Mouse (Mus musculus) layer of hippocampus, adult 18-20 months (tissue): Measurements from ENCODE around the gene Triobp. TPM values are rescaled to one million over a fixed set of nuclear protein-coding genes. Genes with fewer than 3 reads are reported as not detected.

Experiments used
- DNase-seq, 2 experiments: peaks; one replicate each; pipeline ENCODE4 v3.0.0; 2022; ENCODE audit warnings: low spot score in 2 of 2
- total RNA-seq, 2 experiments: library from RNA; stranded (reverse); gene quantifications; 2 replicates each; pipeline ENCODE4 v1.2.3; 2021

The Triobp gene
- total RNA-seq, 2 experiments from 2014 or later = 9.0 to 9.2 TPM

DNA sequence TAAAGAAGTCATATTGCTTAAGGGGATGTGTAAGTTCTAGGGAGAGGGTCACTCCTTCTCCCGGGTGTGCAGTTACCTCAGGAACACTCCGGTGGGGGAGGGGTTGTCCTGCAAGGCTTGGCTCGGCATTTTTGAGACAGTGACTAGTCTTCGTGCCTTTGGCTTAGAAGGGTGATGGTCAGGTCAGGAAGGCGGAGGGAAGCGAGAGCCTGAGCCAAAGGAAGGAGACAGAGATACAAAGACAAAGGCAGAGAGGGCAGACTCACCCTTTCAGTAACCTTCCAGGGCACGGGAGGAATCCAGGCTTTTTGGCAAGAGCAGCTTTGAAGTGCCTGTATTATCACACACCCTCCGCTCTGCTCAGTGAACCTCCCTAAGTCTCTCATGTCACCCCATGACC lies 22.4 kb upstream of the Triobp start:
- no peak for DNase-seq

DNA sequence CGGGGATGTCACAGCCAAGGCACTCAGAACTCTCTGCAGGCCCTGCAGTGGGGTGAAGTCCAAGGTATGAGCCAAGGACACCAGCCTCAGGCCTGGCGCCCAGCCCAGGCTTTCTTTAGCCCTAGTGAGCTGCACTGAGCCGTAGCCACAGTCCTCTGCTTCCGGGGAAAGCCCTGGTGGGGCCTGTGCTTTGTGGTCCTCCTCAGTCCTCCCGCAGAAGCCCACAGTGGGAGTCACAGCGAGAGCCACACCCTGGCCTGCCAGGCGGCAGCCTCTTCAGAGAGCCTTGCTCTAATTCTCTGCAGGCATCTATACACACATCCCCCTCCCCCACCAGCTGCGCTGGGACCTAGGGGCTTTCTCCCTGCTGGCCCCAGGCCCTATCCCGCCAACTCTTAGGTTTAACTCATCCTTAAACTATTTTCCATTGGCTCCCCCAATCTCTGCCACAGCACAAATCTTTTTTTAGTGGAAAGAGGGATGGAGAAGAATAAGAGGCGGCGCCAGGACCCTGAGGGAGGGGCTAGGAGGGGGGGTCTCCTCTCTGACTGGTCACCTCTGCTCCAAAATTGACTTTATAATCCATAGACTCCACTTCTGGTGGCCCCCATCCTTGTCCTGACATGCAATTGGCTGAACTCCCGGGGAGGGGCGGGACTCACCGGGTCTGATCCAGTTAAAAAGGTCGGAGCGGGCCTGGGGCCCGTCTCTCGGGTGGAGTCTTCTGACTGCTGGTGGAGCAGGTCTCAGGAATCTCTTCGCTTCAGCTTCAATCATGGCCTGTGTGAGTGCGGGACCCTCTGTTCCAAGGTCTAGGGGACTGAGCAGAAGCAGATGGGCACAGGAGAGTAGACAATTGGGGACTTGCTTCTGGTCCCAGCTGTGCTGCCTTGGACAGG lies 21.3 kb upstream of the Triobp start, which contains the start of gene Lgals1:
Gene Lgals1, plus strand, starts transcription at position 705 of the 899 bp plus-strand sequence.
- peak in 1 of 2 experiments; percentile 41 for DNase-seq

DNA sequence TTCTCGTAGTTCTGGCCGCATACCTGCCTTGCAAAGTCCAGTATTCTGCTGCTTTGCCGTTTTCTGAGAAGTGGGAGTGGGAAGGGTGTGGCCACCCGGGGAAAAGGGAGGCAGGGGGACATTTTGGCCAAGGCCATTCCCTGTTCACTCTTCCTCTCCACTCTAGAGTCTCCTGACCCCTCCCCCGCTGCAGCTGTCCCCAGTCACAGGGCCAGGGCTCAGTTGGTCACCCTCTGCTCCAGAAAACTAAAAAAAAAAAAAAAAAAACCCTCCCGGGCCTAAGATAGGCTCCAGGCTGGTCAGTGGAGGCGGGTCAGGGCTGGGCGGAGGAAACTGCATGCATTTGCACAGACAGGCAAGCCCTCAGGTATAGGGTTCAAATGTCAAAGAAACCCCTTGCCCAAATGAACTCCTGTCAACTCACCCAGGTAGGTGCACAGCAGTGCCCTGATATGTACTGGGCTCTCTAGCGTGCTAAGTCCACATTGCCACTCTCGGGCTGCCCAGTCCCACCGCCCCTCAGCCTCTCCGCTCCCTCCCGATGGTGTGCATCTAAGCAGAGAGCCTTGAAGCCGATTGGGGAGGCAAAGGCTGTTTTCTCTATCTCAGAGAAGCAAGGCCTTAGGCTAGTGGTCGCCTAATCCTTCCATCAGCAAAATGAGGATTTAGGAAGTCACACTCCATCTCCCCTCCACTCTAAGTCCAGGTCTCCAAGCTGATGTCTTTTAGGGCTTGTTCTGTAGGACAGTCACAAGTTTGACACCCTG lies 20.3 kb upstream of the Triobp start:
- no peak for DNase-seq

DNA sequence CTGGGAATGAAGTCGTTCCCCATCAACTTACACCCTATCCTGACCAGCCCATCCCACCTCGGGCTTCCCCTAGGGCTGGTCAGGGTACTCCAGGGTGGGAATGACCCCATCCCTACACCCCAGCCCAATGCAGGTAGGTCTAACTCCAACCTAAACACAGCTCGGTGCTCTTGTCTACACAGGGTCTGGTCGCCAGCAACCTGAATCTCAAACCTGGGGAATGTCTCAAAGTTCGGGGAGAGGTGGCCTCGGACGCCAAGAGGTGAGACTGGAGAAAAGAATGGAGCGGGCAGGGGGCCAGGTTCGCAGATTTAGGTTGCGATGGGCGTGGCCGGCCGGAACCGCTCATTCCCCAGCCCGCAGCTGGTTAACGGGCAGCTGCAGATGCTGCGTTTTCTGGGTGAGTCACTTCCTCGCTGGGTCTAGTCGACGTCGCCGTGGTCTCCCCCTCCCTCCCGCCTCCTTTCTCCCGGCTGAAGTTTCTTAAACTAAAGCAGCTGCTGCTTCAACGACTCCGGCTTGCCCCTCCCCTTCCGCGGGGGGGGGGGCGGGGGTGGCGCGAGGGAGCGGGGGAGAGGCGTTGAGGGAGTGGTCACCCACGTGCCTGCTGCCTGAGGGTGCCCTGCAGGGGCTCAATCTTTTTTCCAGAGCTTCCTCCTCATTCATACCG lies 19.6 kb upstream of the Triobp start:
- DNase-seq = no peak

DNA sequence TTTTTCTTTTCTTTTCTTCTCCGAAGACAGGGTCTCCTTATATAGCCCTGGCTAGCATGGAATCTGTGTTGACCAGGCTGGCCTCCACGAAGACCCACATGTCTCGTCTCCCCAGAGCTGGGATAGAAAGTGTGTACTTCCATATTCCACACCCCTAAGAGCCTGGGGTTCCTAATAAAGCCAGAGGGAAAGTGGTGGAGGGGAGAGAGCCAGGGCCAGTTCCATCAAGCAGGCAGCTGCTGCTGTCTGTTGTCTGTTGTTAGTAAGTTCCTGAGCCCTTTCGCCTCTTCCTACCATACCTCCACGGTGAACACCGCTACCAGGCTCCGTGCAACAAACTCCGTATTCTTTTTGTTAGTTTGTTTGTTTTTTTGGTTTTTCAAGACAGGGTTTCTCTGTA lies 19.0 kb upstream of the Triobp start:
- DNase-seq = no peak

DNA sequence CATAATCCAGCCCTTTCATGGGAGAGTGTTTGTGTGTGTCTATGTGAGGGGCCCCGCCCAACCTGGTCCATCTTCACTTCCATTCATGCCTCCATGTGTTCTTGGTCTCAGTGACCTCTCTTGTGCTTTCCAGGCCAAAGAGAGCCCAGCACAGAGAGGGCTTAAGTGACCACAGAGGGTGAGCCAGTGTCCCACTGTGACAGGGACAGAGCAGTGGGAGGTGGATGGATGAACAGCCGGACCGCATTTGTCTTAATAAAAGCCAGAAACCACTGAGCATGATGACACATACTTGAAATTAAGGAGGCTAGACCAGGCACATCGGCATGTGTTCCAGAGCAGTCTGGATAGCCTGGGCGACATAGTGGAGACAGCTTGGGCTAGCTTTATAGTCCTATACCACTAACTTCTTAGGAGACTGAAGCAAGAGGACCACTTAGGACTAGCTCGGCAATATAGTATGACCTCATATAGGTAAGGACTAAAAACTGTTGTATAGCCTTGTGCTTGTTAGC lies 17.3 kb upstream of the Triobp start:
- no peak for DNase-seq

DNA sequence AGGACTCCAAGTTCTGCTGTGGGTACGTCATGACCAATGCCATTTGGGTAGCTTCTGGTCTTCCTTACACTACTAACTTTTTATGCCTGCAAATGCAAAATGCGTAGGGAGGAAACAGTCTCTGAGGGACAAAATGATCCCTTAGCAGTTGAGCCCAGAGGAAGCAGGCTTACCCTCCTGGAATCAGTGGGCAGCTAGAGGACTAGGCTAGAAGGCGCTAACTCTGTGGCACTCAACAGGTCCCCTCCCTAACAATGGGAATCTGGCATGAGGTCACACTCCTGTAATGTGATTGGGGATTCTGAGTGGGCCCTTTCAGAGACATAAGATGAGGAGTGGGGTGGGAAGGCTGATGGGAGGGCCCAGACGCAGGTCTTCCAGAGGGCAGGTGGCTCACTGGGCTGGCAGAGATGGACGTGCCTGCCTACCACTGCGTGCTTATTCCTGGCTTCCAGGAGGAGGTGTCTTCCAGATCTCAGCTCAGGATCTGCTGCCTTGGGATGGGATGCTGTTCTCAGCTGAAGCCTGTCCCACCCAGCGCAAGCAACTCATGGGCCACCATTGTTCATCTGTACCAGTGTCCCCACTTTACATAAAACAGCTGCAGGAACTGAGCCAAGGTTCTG lies 16.6 kb upstream of the Triobp start:
- DNase-seq = no peak

DNA sequence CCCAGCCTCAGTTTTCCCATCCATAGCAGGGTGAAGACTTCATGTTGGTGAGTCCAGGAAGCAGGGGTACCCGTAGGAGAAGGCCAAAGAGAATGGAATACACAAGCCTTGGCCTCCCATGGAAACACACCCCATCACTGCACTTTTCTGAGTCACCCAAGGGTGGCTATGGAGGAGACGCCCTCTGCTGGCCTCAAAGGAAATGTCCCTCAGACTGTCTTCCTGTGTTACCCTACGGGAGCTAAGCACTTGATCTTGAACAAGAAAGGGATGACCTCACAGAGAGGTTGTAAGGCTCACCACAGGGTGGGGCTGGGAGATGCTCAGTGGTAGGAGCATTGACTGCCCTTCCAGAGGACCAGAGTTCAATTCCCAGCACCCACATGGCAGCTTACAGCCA lies 15.9 kb upstream of the Triobp start:
- peak in 1 of 2 experiments; percentile 52 for DNase-seq

DNA sequence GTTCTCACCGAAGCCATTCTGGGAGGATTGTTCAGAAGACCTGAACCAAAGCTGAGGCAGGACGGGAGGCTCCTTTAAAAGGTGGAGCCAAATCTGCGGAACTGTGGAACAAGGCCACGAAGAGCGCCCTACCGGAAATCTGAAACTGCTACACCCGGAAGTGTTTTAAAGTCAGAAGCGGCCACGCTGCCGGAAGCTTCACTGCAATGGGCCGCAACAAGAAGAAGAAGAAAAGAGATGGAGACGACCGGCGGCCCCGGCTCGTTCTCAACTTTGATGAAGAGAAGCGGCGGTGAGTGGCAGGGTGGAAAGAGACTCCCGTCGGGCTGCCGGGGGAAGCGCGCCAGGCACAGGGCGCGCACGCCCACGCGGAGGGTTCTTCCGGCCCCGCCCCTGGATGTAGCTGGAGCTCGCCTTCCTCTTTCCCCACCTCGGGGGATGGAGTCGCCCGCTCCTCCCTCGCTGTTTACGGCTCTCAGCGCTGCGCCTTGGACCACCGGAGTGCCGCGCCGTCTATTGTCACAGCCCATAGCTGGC lies 12.7 kb upstream of the Triobp start, which contains the start of gene Nol12:
Gene Nol12, plus strand, starts transcription at position 150 of the 537 bp plus-strand sequence.
- peak; percentile 79 to 94 for DNase-seq

DNA sequence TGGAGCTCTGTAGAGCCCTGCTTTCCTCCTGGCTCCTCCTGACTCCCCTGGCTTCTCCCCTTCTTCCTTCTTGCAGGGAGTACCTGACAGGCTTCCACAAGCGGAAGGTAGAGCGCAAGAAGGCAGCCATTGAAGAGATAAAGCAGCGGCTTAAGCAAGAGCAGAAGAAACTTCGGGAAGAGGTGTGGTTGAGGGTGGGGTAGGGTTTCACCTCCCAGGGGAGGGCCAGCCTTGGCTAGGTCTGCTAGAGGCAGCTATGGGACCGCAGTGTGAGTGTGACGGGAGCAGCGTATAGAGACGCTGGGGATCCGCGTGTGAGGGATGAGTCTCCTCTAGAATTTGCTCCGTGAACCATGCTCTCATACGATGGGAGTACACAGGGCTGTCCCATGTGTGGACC lies 11.1 kb upstream of the Triobp start:
- DNase-seq = no peak

DNA sequence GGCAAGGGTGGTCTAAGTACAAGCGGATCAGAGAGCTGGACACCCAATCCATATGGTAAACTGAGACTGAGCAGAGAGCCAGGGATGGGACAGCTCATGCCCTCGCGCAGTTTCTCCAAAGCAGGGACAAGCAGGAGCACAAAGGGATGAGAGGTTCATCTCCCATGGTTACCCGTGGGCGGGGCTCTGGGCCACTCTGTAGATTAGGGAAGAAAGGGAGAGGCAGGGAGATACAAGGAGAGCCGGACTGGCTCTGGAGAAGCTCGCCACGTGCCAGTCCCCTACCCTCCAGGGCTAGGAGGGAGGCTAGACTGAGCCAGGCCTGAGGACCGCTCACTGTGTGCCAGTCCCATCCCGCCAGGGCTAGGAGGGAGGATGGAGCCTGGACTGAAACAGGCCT lies 10.2 kb upstream of the Triobp start:
- DNase-seq = no peak

DNA sequence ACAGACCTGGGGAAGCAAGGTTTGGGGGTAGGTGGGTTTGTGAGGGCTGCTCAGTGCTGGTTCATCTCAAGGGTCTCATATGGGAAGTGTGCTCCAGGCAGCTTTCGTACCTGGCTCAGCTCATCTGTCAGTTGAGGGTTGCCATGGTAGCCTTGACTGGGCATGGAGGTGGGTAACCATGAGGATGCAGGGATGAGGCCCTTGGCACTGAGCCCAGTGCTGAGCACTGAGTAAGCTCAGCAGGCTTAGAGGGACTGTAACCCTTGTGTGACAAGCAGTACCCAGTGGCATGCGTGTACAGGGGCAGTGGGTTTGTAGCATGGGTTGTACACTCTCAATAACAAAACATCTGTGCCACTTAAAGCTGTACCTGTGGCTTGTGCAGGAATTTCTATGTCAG lies 9.6 kb upstream of the Triobp start:
- no peak for DNase-seq

DNA sequence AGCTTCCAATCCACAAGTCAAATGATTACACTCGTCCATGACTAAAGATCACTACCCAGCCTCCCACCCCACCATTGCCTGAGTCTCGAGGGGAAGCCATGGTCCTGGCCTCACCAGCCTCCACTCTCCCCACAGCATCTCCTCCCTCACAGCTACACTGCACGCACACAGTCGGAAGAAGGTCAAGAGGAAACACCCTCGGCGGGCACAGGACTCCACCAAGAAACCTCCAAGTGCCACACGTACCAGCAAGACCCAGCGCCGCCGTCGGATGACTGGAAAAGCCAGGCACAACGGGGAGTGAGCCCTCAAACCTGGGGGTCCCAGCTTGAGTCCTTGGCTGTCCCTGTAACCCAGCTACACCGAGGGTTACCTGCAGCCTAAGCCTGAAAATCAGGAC lies 7.2 kb upstream of the Triobp start:
- DNase-seq = no peak

DNA sequence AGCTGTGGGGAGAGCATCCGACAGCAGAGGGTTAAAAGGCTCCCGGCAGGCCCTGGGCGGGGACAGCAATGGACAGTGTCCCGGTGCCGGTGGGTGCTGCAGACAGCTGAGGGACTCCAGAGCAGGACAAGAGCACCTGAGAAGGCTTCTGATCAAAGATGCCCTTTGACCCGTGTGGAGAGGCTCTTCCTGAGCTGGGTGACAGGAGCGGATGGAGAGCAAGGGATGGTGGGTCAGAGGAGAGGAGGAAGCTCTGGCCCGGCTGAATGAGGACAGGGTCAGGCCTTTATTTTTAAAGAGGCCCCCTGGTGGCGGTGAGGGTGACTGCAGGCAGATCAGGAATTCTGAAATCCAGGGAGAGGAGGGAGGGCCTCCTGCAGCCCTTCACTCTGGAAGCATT lies 4.9 kb upstream of the Triobp start:
- DNase-seq = peak; percentile 55 to 86

DNA sequence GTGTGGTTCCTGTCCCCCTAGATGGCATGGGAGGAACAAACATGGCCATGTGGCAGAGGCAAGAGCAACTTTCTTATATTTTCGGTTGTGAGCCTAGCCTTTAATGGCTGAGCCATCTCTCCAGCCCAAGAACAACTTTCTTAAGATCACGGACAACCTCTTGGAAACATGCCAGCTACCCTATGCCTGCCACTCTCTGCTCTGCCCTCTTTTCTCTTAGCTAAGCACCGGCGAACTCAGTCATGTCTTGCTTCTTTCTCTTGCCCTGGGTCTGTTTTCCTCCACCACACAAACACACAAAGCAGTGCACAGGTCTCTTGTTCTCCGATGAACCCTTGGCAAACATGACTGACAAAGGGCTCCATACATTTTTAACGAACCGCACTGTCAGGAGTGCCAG lies 1.3 kb upstream of the Triobp start:
- DNase-seq = no peak

DNA sequence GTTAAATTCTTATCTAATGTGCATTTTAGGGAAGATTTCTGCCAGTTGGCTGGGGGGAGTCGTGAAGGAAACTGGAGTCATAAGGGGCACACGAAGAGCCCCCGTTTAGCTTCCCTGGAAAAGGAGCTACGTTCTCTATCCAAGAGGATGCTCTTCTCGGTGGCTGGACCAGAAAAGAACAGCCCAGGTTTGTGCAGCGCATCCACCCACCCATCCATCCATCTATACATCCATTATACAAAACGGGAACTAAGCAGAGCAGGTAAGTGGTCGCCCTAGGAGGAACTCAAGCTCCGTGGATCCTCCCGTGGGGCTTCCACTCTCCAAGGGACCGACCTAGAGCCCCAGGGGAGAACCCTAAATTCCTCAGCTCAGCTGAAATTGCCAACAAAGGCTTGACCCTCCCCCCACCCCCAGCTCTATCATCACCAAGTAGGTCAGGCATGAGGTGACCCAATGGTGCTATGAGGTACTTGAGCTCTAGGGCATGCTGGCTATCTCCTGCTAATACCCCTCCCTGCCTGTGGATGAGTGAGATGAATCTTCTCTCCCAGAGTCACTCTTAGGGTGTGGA lies 715 bp downstream of the Triobp start:
- DNase-seq = no peak

DNA sequence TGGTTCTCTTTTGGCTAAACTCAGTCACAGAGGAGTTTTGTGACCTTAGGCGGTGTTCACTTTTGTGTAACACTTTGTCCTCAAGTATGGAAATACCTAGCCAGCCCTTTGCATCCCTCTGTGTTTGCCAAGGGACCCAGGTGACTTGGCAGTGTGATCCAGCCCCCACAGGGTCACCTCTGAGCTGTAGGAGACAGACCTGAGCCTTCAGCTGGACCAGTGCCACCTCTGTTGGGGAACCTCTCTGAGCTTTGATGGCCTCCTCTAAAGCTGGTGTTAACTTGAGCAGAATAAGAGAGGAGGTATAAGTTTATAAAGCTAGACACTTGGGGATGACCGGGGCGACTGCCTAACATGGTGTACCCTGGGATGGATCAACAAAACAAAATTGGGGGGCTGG lies 1.4 kb downstream of the Triobp start:
- DNase-seq = no peak

DNA sequence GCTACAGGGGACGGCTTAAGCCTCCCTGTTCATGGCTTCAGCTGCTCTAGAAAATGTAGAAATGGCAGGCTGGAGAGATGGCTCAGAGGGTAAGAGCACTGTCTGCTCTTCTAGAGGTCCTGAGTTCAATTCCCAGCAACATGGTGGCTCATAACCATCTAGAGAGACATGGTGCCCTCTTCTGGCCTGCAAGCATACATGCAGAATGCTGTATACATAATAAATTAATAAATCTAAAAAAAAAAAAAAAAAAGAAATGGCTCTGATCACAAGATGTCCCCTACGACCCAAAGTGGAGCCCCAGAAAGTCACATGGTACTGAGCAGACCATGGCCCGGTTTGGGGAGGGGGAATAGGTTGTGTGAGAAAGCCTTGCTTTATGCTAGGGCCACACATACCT lies 8.1 kb downstream of the Triobp start:
- DNase-seq = no peak

DNA sequence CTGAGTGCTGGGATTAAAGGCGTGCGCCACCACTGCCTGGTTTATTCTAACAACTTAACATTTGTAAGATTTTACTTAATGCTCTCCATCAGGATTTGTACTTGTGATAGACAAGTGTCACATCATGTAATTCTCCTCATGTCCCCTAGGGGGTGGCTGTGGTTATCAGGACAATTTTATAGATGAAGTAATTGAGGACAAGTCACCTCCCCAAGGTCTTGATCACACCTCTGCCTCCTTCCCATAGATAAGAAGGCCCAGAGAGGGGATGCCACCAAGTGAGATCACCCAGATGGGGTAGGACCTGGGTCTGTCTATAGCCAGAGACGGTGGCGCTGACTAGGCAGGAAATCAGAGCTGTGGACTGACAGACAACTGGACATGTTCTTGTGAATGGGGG lies 8.8 kb downstream of the Triobp start:
- no peak for DNase-seq

DNA sequence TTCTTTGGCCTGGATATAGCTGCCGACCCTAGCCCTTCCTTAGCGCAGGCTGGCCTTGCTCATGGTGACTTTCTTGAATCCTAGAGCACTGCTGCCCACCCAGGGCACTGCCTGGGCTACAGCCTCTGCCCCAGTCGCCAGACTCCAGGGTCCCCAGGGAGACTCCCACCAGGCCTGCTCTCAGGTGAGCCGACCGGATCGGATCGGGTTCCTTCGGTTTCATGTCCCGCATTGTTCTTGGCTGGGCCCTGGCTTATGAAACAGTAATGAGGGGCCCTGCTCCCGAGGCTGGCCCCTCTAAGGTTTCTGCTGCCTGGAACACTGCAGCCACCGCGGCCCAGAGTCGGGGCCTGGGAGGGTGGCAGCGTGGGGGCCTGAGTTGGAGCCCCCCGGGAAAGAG lies 9.5 kb downstream of the Triobp start:
- no peak for DNase-seq
